Mouse (Mus musculus): ENCODE measurements around the gene Rtcb. TPM values are rescaled to one million over a fixed set of nuclear protein-coding genes. Genes with fewer than 3 reads are reported as not detected.

The Rtcb gene
- 9.0 and 34.3 TPM in 2 replicates for polyA plus RNA-seq (2012; ENCODE audit: low replicate concordance)

DNA sequence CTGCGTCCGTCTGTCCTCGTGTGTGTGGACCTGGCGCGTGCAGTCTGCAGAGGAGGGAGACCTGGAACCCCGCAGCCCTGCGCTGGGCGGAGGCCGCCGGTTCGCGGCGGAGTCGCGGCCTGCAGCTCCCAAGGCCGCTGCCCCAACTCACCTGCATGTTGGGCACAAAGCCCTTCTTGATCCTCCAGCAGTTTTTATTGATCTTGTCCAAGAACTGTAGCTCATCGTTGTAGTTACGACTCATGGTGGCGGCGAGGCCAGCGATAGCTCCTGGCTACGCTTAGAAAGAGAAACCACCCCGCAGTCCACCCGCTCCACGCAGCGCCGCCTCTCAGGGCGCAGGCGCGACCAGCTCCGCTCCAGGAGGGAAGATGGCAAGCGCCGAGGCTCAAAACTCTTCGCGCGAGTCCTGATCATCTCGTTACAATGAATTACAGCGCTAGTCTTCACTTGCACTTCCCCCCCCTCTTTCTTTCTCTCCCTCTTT is at the start of gene Rtcb:
TSS of gene Rtcb (minus strand) at position 360 of the 487 bp plus-strand sequence.

DNA sequence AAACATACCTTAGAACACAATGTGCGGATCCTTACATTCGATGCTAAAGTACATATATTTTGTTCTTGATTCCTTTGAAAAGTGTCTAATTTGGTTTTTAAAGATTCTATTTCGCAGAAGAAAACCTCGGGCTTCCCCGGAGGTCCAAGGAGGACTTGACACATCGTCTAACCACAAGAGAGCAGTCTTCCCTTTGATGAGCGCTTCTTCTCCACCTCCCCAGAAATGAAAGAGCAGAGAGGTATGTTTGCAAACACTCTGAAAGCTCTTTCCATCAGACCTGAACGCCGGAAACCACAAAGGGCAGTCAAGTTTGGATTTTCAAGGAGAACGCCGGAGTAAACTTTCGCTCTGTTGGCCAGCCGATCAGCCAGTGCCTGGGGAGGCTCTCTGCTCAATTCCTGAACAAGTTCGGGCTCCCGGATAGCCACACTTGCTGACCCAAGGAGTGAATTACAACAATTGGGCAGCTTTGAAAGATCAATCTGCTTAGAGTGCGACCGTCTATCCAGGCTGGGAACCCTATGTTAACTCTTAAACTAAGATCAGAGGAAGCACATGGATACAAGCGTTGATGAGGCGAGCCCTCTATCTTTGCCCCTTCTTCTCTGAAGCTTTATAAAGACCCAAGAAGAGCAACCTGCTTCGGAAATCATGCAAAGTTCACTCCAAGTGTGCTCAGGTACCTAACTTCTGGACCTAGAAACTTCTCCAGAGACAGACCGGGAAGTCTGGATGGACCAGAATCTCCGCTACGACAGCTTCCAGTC is 29.8 kb downstream of the Rtcb start, which contains the start of gene Ascl4:
TSS of gene Ascl4 (plus strand) at position 6 of the 770 bp plus-strand sequence.

DNA sequence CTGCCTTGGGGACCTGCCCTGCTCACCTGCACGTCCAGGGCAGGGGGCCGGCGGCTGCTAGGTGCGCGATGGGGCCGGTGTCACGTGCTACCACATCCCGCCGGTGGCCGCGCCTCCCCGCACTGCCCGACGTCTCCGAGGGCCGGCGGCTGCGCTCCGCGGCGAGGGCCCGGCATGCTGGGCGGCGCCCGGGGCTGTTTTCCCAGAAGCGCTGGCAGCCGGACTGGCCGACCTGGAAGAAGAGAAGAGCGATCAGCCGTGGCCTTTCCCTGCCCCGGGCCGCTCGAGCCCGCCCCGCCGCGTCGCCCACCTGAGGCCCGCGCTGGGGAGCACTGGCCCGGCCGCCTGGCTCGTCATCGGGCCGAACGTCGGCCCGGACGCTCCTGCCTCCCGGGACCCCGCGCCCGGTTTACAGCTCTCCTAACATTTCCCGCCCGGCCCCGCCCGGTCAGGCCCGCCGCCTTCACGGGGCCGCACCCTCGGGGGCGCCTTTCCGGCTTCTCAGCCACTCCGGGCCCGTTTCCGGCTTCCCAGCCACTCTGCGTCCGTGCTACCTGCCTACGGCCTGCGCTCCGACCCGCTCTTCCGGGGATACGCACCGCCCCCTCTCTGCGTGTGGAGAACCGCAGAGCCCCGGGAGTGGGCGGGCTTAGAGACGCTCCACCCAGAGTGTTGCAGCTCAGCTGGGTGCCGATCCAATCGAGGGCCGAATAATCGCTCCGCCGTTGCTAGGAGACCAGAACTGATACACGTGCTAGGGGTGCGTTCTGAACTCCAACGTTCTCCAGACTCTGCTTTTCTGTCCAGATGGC is 40.9 kb downstream of the Rtcb start, which contains the start of gene Prdm4:
TSS of gene Prdm4 (minus strand) at position 645 of the 812 bp plus-strand sequence.

Other genes starting within 250 kb of the Rtcb start
- 7.8 and 10.7 TPM in 2 replicates for gene Pwp1, start 128.3 kb downstream of the Rtcb start, polyA plus RNA-seq (2012; ENCODE audit: low replicate concordance)
- 13.0 and 16.5 TPM in 2 replicates for gene Prdm4, start 40.7 kb downstream of the Rtcb start, polyA plus RNA-seq (2012; ENCODE audit: low replicate concordance)
- gene Ascl4, start 30.1 kb downstream of the Rtcb start, polyA plus RNA-seq (2012; ENCODE audit: low replicate concordance): 0.31 TPM in 1 of 2 replicates, not detected in the other
- gene Bpifc, start 54.1 kb upstream of the Rtcb start, polyA plus RNA-seq (2012; ENCODE audit: low replicate concordance): not detected in 2 replicates
- 30.7 and 40.8 TPM in 2 replicates for gene Fbxo7, start 64.1 kb upstream of the Rtcb start, polyA plus RNA-seq (2012; ENCODE audit: low replicate concordance)

Measured in leukemia stem cell, adult 10-12 weeks (primary cell).